Mouse (Mus musculus) lung, postnatal 4 days (tissue): ENCODE results near the gene Tbc1d20.
A peak's percentile ranks its signal among the peaks of the same experiment; 100 is the strongest.
"Not testable (repeated sequence)": the region's sequence is repeated elsewhere in the genome, so short reads cannot be mapped to it uniquely, and the experiment has no call there.

ENCODE experiments used
- DNase-seq, 2 experiments: peaks; one replicate each; pipeline ENCODE4 v3.0.0; 2021

The Tbc1d20 gene

GRCm38 (mm10) chr2:152293727-152294475 lies at the start of gene Tbc1d20:
TSS of gene Tbc1d20 (plus strand) at chr2:152293828.
- DNase-seq, result peak; percentile 92 to 95

GRCm38 (mm10) chr2:152247213-152247612 lies 46.4 kb upstream of the Tbc1d20 start:
- DNase-seq, result no peak

GRCm38 (mm10) chr2:152250511-152250910 lies 43.1 kb upstream of the Tbc1d20 start:
- no peak for DNase-seq

GRCm38 (mm10) chr2:152259739-152260138 lies 33.9 kb upstream of the Tbc1d20 start:
- DNase-seq, result no peak

- no peak for DNase-seq
Measured at GRCm38 (mm10) chr2:152273639-152274038, 20.0 kb upstream of the Tbc1d20 start.

- DNase-seq, result no peak
Measured at GRCm38 (mm10) chr2:152281407-152281806, 12.2 kb upstream of the Tbc1d20 start.

- no peak for DNase-seq
Measured at GRCm38 (mm10) chr2:152287560-152287959, 6.1 kb upstream of the Tbc1d20 start.

- no peak for DNase-seq
Measured at GRCm38 (mm10) chr2:152288046-152288445, 5.6 kb upstream of the Tbc1d20 start.

GRCm38 (mm10) chr2:152289623-152290022 lies 4.0 kb upstream of the Tbc1d20 start:
- DNase-seq, result not testable (repeated sequence)

GRCm38 (mm10) chr2:152292475-152292874 lies 1.2 kb upstream of the Tbc1d20 start:
- DNase-seq, result no peak

GRCm38 (mm10) chr2:152293179-152293726 lies 375 bp upstream of the Tbc1d20 start:
- no peak for DNase-seq

GRCm38 (mm10) chr2:152294541-152294940 lies 913 bp downstream of the Tbc1d20 start:
- DNase-seq, result no peak

- no peak for DNase-seq
Measured at GRCm38 (mm10) chr2:152302862-152303261, 9.2 kb downstream of the Tbc1d20 start.

- DNase-seq, result no peak
Measured at GRCm38 (mm10) chr2:152303781-152304180, 10.2 kb downstream of the Tbc1d20 start.

- no peak for DNase-seq
Measured at GRCm38 (mm10) chr2:152305480-152305879, 11.9 kb downstream of the Tbc1d20 start.

GRCm38 (mm10) chr2:152307186-152307585 lies 13.6 kb downstream of the Tbc1d20 start:
- no peak for DNase-seq

GRCm38 (mm10) chr2:152312996-152313395 lies 19.4 kb downstream of the Tbc1d20 start:
- no peak for DNase-seq

- DNase-seq, result no peak
Measured at GRCm38 (mm10) chr2:152313926-152314325, 20.3 kb downstream of the Tbc1d20 start.

- DNase-seq, result no peak
Measured at GRCm38 (mm10) chr2:152317054-152317453, 23.4 kb downstream of the Tbc1d20 start.

- no peak for DNase-seq
Measured at GRCm38 (mm10) chr2:152321558-152321957, 27.9 kb downstream of the Tbc1d20 start.

- DNase-seq, result no peak
Measured at GRCm38 (mm10) chr2:152322198-152322597, 28.6 kb downstream of the Tbc1d20 start.

- no peak for DNase-seq
Measured at GRCm38 (mm10) chr2:152323971-152324370, 30.3 kb downstream of the Tbc1d20 start.

GRCm38 (mm10) chr2:152324842-152325241 lies 31.2 kb downstream of the Tbc1d20 start:
- DNase-seq, result no peak

GRCm38 (mm10) chr2:152326157-152326556 lies 32.5 kb downstream of the Tbc1d20 start:
- no peak for DNase-seq

- no peak for DNase-seq
Measured at GRCm38 (mm10) chr2:152326654-152327053, 33.0 kb downstream of the Tbc1d20 start.
